Mouse (Mus musculus): ENCODE measurements at regions not wholly inside any gene's neighbourhood (a gene's known extent, or its start where the extent isn't known, plus 50 kb on each side); places are given as distances from the start of the nearest gene placed in this dataset.

DNA sequence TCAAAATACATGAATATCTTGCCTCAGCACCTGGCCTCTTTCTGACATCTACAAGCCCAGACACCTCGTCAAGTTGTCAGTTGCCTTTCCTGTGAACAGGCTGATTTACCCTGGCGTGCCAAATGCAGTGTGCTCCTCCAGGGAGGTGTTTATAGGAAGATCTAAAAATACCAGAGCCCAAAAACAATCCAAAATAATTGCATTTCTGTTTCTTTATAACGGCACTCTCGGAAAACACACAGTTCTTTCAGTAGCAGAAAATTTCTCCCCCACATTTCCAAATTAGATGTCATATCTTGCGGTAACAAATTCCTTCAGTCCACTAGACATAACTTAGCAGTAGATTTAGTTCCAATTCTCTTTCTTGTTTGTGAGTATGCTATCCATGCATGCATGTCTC lies 580.8 kb upstream of the Tbl1xr1 start:
- DNase-seq (ENCODE audit: low read depth, low spot score): no peak
- WGBS: 70% methylated on average over 5 of the region's 5 CpGs

DNA sequence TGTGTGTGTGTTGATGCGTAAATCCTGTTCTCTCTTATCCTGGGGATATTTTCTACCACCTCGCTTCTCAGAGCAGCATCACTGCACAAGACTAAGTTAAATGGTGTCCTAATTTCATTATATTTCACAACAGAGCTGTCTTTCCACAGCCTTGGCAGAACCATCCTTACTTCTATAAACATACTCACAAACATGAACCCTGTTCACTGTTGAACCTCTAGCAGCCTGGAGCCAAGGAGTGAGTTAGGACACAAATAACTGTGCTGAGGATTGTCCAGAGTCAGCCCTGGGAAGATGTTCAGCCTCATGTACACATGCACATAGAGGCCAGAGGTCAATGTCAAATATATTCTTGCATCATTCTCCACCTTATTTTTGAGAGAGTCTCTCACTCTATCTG lies 580.3 kb upstream of the Tbl1xr1 start:
- no peak for DNase-seq (ENCODE audit: low read depth, low spot score)
- WGBS: 90% methylated on average over 2 of the region's 2 CpGs

DNA sequence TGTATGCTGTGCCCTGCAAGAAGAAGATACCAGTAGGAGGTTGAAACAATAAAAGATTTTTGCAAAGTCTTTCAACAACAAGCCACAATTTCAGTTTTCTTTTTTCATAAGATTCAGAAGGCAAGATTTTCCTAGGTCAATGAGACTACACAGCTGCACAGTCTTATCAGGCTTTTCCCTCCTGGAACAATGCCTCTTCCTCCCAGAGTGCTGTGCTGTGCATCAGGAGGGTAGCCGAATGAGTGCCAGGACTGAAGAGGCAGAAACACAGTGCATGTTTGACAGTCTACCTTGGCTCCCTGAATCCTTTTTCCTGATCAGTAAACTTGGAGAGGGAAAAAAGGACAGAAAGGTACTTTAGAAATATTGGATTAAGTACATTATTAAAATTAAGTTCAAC lies 579.4 kb upstream of the Tbl1xr1 start:
- no peak for DNase-seq (ENCODE audit: low read depth, low spot score)
- 55% methylated on average over 1 of the region's 1 CpGs for WGBS

DNA sequence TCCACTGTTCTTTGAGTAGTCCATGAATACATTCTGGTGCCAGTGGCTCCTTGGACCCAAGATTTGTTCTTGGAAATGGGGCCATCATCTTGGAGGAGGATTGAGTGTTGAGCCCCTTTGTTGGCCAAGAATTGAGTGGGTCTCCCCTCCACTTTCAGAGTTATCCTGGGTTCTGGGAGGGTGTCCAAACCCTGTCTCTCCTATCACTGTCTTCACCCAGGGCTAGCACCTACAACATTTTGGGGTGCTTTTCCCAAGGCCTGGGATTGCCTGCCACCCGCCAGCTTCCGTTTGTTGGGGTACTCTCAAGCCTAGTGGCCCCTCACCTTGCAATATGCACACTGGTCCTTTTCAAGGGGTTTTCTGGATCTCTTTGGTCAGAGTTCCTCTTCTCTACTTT lies 568.8 kb upstream of the Tbl1xr1 start:
- no peak for DNase-seq (ENCODE audit: low read depth, low spot score)
- WGBS: 92% methylated on average over 2 of the region's 2 CpGs

GRCm38 (mm10) chr3:21512081-21512480 lies 564.4 kb upstream of the Tbl1xr1 start:
- WGBS: 75% methylated on average over 4 of the region's 4 CpGs
- no peak for DNase-seq (ENCODE audit: low read depth, low spot score)

GRCm38 (mm10) chr3:21524426-21524937 lies 552.0 kb upstream of the Tbl1xr1 start:
- no peak for DNase-seq (ENCODE audit: low read depth, low spot score)
- WGBS: 75% methylated on average over 1 of the region's 1 CpGs

DNA sequence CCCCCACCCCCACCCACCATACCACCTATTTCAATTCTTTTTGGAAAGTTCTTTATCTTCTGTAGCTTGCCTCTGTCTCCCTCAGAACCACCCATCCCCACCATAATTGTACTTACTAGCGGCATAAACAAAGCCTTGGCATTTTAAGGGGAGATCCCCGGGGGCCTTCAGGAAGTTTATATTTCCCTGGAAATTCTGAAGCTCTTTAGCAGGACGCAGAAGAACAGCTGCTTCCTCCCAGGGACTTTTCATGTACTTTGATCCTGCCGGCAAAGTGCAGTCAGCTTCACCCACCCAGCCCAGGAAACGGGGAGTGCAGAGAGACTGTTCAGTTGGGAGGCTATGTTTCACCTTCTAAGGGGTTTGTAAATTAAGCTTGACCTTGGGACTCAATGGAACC lies 545.6 kb upstream of the Tbl1xr1 start:
- 16% methylated on average over 5 of the region's 5 CpGs for WGBS
- DNase-seq (ENCODE audit: low read depth, low spot score): no peak

DNA sequence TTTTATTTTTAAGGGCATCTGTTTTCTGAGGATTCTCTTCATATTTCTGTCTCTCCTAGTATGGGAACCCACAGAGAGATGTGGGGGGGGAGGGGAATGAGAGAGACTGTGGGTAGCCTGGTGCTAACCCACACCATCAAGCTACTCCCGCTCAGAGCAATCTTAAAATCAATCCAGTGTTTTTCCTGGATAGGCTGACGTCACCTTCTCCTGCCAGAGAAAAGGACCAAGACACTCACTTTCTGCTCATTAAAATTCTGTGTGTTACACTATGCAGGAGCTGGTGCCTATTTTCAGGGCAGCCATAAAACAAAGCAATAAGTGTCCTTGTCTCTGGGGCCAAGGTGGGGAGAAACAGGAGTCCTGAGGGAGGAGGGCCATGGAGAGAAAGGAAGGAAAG lies 537.3 kb upstream of the Tbl1xr1 start:
- DNase-seq (ENCODE audit: low read depth, low spot score): no peak
- WGBS: 73% methylated on average over 2 of the region's 2 CpGs

GRCm38 (mm10) chr3:21544456-21544855 lies 532.0 kb upstream of the Tbl1xr1 start:
- 79% methylated on average over 2 of the region's 2 CpGs for WGBS

GRCm38 (mm10) chr3:21545156-21545893 lies 531.1 kb upstream of the Tbl1xr1 start:
- 77% methylated on average over 5 of the region's 5 CpGs for whole genome bisulfite sequencing
- DNase-seq (ENCODE audit: low read depth, low spot score): no peak

More at GRCm38 (mm10) chr3:21544456-21544855, 532.0 kb upstream of the Tbl1xr1 start:
- no peak for DNase-seq (ENCODE audit: low read depth, low spot score)

DNA sequence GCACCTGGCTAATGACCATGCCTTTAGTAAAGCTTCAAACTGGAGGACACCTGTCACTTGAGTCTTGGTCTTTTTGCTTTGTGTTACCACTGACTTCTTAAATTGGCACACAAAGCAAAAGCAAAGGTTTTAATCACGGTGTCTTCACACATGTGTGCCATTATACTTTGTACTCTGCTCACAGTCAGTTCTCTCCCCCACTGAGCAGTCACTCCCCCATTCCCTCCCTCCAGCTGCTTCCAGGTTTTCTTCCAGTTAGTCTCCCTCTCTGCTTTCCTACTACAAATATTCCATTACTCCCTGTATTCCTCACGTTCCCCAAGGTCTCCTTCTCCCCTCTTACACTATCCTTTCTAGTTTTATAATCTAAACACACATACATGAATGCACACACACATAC lies 530.0 kb upstream of the Tbl1xr1 start:
- 57% methylated on average over 2 of the region's 2 CpGs for WGBS
- DNase-seq (ENCODE audit: low read depth, low spot score): no peak

- 51% methylated on average over 4 of the region's 4 CpGs for WGBS
- DNase-seq (ENCODE audit: low read depth, low spot score): no peak
Measured at GRCm38 (mm10) chr3:21549671-21550070, 526.8 kb upstream of the Tbl1xr1 start.

DNA sequence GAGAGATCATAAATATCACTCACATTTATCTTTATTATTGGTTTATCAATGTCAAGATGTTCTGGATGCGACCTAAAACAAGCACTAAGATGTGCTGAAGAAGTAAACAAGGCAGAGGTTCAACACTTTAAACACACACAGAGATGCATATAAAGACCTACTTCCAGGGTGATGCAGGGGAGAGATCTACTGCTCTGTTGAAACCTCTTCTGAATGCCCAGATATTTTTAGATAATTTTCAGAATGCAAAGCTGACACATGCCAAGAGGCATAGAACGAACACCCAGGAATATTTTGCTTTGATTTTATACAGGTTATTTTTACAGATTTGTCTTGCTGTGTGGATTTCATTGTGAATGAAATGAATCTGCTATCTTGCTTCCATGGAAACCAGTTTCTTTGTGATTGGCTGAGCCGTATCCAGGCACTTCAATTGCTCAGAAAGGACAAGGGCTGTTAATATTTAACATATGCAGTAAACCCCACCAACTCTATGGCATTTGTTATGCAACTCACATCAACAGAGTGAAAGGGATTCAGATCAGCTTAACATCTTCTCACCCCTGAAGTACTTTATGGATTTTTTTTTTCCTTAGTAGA lies 523.2 kb upstream of the Tbl1xr1 start:
- WGBS: 36% methylated on average over 3 of the region's 3 CpGs
- DNase-seq (ENCODE audit: low read depth, low spot score): peak; percentile 24

GRCm38 (mm10) chr3:21553859-21554258 lies 522.6 kb upstream of the Tbl1xr1 start:
- WGBS: 91% methylated on average over 1 of the region's 1 CpGs
- DNase-seq (ENCODE audit: low read depth, low spot score): no peak

DNA sequence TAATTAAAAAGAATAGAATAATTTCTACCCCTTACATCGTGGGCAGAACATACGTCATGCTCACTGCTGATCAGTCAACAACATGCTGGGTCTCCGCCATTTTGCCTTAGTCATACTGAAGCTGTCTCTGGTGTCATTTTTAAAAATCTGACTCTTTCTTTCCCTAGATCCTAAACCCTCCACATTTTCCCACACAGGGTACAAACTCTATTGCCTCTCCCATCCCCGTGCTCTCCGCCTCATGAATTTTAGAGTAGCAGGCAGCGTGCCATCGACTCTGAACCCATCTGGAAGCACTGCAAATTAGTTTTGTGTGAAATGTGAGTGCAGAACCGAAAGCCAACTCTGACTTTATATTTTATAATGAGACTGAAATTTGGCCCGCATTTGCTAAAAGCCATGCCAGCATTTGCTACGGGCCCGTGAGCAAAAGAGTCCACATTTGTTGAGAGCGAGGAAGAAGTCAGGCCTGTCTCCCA lies 518.5 kb upstream of the Tbl1xr1 start:
- DNase-seq (ENCODE audit: low read depth, low spot score): no peak
- WGBS: 86% methylated on average over 12 of the region's 12 CpGs

DNA sequence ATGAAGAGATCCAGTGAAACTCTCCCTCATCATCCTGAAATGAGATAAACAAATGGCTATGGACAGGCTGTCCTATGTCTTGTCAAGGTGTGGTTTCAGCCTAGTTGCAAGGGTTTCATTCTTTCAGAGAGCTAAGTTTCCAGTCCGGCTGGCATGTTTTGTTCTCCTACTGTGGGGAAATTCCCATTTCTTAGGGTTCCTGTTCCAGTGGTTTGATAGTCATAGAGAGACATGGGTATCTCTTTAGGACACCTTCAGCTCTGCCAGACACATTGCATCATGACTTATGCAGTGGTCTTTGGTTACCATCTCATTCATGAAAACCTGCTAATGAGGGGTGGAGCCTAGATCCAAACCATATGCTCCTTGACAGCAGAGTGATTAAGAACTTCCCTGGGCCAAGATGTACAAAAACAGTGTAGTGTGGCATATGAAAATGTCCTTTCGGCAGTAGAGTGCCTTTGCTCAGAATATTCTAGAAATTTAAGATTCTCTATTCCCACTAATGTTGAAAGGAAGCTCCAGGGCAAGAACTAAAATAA lies 513.6 kb upstream of the Tbl1xr1 start:
- no peak for DNase-seq (ENCODE audit: low read depth, low spot score)
- 90% methylated on average over 2 of the region's 2 CpGs for WGBS

DNA sequence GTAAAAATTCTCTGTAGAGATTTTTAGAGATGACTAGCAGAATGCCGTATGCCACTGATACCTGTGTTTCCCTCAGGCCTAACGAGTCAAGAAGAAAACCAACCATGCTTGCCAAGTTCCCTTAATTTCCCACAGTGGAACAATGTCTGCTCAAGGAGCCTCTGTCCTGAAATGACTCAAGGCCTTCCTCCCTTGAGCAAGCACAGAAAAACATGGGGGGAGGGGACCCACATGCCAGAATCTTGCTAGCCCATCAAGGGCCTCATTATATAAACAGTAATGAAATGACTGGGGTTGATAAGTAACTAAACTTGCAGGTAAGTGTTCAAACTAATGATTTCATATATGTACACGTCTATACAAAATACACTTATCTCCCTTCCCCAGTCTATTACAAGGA lies 513.0 kb upstream of the Tbl1xr1 start:
- WGBS: 33% methylated on average over 3 of the region's 3 CpGs
- no peak for DNase-seq (ENCODE audit: low read depth, low spot score)

GRCm38 (mm10) chr3:21564211-21564781 lies 512.2 kb upstream of the Tbl1xr1 start:
- no peak for DNase-seq (ENCODE audit: low read depth, low spot score)
- 48% methylated on average over 3 of the region's 3 CpGs for WGBS

DNA sequence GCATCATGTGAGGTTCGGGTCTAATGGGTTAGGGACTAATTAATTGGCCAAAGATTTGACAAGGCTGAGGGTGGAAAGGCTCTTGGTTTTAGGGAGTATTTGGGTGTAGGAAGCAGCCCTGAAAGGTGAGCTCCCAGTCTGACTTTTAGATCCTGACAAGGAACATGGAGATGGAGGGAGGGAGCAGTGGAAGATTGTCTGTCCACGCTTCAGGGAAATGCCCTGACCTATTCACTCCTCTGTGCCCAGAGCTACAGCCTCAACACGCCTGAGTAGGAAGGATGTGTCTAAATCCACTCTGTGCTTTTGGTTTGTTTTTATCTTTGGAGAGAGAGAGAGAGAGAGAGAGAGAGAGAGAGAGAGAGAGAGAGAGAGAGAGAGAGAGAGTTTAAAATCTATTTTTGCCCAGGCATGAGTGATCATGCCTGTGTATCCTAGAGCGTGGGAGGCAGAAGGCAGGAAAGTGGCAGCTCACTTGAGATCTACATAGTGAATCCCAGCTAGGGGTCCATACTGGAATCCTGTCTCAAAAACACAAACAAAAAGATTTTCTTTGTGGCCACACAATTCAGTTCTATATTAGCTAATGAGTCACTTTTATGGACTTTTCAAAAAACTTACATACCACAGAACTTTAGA lies 511.5 kb upstream of the Tbl1xr1 start:
- WGBS: 79% methylated on average over 4 of the region's 4 CpGs
- DNase-seq (ENCODE audit: low read depth, low spot score): no peak

GRCm38 (mm10) chr3:21569721-21570120 lies 506.7 kb upstream of the Tbl1xr1 start:
- WGBS: 75% methylated on average over 1 of the region's 1 CpGs
- no peak for DNase-seq (ENCODE audit: low read depth, low spot score)

All from large intestine, adult 2 months (tissue).